Mouse (Mus musculus) hindbrain, embryonic 11.5 days (tissue): ENCODE data around the gene Lhb. TPM values are rescaled to one million over a fixed set of nuclear protein-coding genes. Genes with fewer than 3 reads are reported as not detected.

Experiments used
- ATAC-seq: fragments of 200-750 bp; cut with Nextera tagmentation; 2 replicates; pipeline ENCODE4 v1.8.0; 2017; ENCODE audit warnings: mild to moderate bottlenecking, moderate TSS enrichment, moderate library complexity; ENCODE audit not compliant: low FRiP score
- DNase-seq: peaks from one replicate; pipeline ENCODE4 v3.0.0-alpha.2; 2015; ENCODE audit warnings: low spot score
- H3K27ac ChIP-seq: fragments of 300-500 bp; sonication (generic); 2 replicates; pipeline ENCODE4 v1.5.1; 2014; ENCODE audit warnings: mild to moderate bottlenecking, low read depth, low read length
- H3K27me3 ChIP-seq: fragments of 300-500 bp; sonication (generic); 2 replicates; pipeline ENCODE4 v1.6.1; 2014; ENCODE audit warnings: mild to moderate bottlenecking, low read length, moderate library complexity, mixed read lengths; ENCODE audit not compliant: control insufficient read depth, insufficient read depth
- H3K36me3 ChIP-seq: fragments of 300-500 bp; sonication (generic); 2 replicates; pipeline ENCODE4 v1.6.1; 2014; ENCODE audit warnings: mild to moderate bottlenecking, low read length, moderate library complexity, mixed read lengths; ENCODE audit not compliant: control insufficient read depth, insufficient read depth
- H3K4me1 ChIP-seq: fragments of 300-500 bp; sonication (generic); replicated peaks from 2 replicates; pipeline ENCODE4 v1.6.1; 2014; ENCODE audit warnings: low read length, mixed read lengths; ENCODE audit not compliant: control insufficient read depth, insufficient read depth
- H3K4me2 ChIP-seq: fragments of 300-500 bp; sonication (generic); replicated peaks from 2 replicates; pipeline ENCODE4 v1.6.1; 2014; ENCODE audit warnings: mild to moderate bottlenecking, low read depth, low read length
- H3K4me3 ChIP-seq: fragments of 300-500 bp; sonication (generic); 2 replicates; pipeline ENCODE4 v1.5.1; 2014; ENCODE audit warnings: low read depth, low read length
- H3K9ac ChIP-seq: fragments of 300-500 bp; sonication (generic); 2 replicates; pipeline ENCODE4 v1.6.1; 2014; ENCODE audit warnings: low read depth, low read length
- H3K9me3 ChIP-seq: fragments of 300-500 bp; sonication (generic); 2 replicates; pipeline ENCODE4 v1.6.1; 2016; ENCODE audit warnings: low read length; ENCODE audit not compliant: control insufficient read depth
- WGBS: fragments of 180-500 bp; shearing (Covaris S2); extraction: QIAGEN DNeasy Blood & Tissue Kit; methylation state at CpG from one replicate; pipeline ENCODE4 v1.1.7; 2014; 5-methylcytosine and 5-hydroxymethylcytosine counted together
- polyA plus RNA-seq: library from polyadenylated mRNA; unstranded; fragments of >200 nt; fragmentation: Nextera tagmentation; extraction: Ambion mirVana; gene quantifications from 2 replicates; pipeline ENCODE4 v1.2.1, GENCODE M21; 2014

The Lhb gene
- polyA plus RNA-seq, 1 experiment from 2014 or later: not detected

DNA sequence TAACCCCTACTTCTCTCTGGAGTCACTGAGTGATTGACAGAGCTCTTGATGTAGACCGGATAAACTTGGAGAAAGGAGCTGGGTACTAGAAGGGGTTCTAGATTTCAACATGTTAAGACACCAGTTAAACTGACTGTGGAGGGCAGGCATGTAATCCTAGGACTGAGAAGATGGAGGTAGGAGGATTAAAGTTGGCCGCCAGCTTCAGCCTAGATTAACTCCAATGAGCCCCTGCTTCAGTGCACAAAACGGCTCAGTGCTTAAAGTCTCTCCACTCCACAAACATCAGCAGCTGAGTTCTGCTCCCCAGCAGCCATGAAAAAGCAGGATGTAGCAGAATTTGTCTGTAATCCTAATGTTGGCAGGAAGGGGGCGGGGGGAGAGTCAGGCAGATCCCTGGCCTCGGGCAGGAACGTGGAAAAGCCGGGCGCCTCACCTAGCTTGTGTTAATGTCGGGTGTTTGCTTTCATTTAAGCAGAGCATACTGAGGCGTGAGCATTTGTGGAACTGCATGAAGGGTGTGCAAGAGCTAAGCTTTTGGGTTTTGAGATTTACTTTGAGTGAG lies 19.0 kb upstream of the Lhb start:
- WGBS: 82% methylated on average over 10 of the region's 10 CpGs
- H3K4me2 ChIP-seq: no peak overlapping the region
- no peak overlapping the region for H3K4me3 ChIP-seq
- H3K27me3 ChIP-seq: peaks cover 16% of the 10 kb centered on the region
- ATAC-seq: no peak
- H3K9ac ChIP-seq: no peak overlapping the region
- DNase-seq: no peak
- H3K9me3 ChIP-seq: no peaks in the 10 kb centered on the region
- H3K36me3 ChIP-seq: no peaks in the 10 kb centered on the region
- no peaks in the 10 kb centered on the region; the same call in none of the 2 replicates for H3K4me1 ChIP-seq
- H3K27ac ChIP-seq: no peak overlapping the region

DNA sequence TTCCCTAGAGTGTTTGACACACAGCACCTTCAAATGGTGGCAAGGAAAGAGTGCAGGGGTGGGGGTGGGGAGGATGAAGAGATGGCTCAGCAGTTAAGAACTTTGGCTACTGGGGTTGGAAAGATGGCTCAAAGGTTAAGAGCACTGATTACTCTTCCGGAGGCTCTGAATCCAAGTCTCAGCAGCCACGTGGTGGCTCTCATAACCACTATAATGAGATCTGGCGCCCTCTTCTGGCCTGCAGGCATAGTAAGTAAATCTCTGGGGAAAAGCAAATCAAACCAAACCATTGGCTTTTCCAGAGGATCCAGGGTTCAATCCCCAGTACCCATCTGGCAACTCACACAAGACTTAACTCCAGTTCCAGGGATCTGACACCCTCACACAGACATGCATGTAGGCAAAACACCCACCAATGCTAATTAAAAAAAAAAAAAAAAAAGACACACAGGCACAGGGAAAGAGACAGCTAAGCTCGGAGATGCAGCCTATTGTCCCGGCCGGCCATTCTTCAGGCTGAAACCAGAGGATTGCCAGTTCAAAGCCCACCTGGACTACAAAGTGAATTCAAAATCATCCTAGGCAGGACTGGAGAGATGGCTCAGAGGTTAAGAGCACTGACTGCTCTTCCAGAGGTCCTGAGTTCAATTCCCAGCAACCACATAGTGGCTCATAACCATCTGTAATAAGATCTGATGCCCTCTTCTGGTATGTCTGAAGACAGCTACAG lies 16.9 kb upstream of the Lhb start:
- Histone ChIP-seq H3K27ac (no peak overlapping the region), H3K9ac (no peak overlapping the region), H3K4me3 (no peak overlapping the region), H3K9me3 (no peaks in the 10 kb centered on the region), H3K27me3 (peaks cover 37% of the 10 kb centered on the region), H3K4me2 (no peak overlapping the region), H3K4me1 (no peaks in the 10 kb centered on the region; the same call in none of the 2 replicates), H3K36me3 (no peaks in the 10 kb centered on the region)
- DNase-seq (peak; percentile 78), ATAC-seq (no peak)
- WGBS: 44% methylated on average over 6 of the region's 6 CpGs

DNA sequence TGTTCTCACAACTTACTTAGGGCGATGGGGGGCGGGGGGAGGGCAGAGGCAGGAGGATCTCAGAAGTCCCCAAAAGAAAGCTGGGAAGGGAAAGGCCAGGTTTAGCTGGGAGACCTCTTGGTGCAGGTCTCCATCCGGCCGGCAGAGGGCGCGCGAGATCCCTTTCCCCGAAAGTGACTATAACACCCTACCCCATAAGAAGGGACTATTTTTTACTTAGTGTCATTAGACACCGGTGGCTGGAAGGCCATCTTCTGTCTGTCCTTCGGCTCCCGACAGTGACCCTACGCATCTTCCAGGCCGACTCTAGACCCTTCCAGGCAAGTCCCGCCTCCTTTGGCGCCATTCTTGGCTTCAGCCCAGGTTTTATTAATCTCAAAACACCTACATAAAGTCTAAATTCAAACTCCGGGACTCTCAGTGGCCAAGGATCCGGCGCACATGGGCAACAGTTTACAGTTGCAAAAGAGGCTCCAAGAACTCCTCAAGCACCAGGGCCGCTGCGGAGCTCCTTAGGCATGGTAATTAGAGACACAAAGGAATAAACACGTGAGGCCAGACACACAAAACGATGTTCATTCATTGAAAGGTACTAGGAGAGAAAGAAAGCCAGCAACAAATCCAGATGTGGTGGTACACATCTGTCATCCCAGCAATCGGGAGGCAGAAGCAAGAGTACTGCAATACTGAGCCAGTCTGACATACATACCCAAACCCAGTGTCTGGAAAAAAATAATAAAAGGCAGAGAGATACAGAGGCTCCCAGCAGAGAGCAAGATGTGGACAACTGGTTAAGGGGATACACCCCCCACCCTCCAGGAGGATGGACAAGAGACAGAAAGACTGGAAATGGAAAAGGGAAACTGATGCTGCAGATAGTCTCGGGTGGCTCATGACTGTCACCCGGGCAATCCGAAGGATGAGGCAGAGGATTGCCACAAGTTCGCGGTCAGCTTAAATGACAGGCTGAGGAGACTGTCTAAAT lies 15.2 kb upstream of the Lhb start, which contains the start of gene Kcna7:
Kcna7 (plus strand) TSS at position 563 of the 985 bp plus-strand sequence.
- no peaks in the 10 kb centered on the region; the same call in none of the 2 replicates for H3K4me1 ChIP-seq
- peak within 1 kb of the TSS; percentile 39 for H3K4me2 ChIP-seq
- H3K36me3 ChIP-seq: no peaks in the 10 kb centered on the region
- H3K4me3 ChIP-seq: peak within 1 kb of the TSS; percentile 27
- peaks cover 50% of the 10 kb centered on the region for H3K27me3 ChIP-seq
- WGBS: 11% methylated on average over 28 of the region's 28 CpGs
- no peaks in the 10 kb centered on the region for H3K9me3 ChIP-seq
- peak; percentile 71 for DNase-seq
- H3K27ac ChIP-seq: no peak within 1 kb of the TSS
- no peak for ATAC-seq
- no peak within 1 kb of the TSS; the same call in 1 of the 2 replicates for H3K9ac ChIP-seq

DNA sequence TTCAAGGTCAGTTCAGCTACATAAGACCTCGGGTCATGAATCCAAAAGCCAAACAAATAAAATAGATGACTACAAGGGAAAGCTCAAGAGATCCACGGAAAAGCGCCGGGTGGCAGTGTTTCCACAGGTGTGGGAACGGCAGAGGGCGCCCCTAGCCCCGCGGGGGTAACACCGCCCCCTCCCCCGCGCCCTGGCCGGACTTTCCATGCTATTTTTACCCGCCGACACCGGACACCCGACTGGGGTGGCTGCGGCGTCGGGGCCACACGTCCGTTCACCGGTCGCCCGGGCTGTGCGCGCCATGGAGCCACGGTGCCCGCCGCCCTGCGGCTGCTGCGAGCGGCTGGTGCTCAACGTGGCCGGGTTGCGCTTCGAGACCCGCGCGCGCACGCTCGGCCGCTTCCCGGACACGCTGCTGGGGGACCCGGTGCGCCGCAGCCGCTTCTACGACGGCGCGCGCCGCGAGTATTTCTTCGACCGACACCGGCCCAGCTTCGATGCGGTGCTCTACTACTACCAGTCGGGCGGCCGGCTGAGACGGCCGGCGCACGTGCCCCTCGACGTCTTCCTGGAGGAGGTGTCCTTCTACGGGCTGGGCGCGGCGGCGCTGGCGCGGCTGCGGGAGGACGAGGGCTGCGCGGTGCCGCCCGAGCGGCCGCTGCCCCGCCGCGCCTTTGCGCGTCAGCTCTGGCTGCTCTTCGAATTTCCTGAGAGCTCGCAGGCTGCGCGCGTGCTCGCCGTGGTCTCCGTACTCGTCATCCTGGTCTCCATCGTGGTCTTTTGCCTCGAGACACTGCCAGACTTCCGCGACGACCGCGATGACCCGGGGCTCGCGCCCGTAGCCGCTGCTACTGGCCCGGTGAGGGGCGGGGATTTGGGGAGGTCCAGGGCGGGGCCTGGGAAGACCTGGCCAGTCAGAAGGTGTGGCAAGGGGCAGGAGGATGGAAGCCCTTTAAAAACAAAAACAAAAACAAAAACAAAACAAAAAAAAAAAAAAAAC lies 14.2 kb upstream of the Lhb start:
- ATAC-seq: no peak
- H3K9ac ChIP-seq: no peak overlapping the region
- WGBS: 2% methylated on average over 99 of the region's 114 CpGs

DNA sequence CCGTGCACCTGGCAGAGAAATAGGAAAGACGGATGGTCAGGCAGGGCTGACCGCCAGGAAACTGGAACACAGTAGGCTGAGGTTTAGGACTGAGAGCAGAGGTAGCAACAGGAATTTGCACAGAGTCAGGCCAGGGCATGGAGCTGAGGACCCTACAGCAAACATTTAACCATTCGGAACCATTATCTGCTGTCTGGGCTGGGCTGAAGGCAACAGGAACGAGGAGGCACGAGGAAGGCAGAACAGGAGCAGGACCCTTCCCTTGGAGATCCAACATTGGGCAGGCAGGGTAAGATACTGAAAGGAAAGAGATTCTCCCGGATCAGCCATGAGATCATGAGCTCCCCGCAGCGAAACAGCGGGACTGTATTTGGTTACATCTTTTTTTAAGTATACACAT lies 12.8 kb upstream of the Lhb start:
- Histone ChIP-seq H3K4me2 (no peak overlapping the region), H3K4me1 (no peaks in the 10 kb centered on the region; the same call in none of the 2 replicates), H3K27ac (no peak overlapping the region), H3K9ac (no peak overlapping the region), H3K4me3 (no peak overlapping the region), H3K9me3 (no peaks in the 10 kb centered on the region), H3K27me3 (peaks cover 69% of the 10 kb centered on the region), H3K36me3 (no peaks in the 10 kb centered on the region)
- DNase-seq (no peak), ATAC-seq (no peak)
- 77% methylated on average over 10 of the region's 10 CpGs for WGBS

More for the DNA sequence above, 14.2 kb upstream of the Lhb start:
- Histone ChIP-seq H3K36me3 (no peaks in the 10 kb centered on the region), H3K4me3 (peak overlapping the region; percentile 27), H3K27me3 (peaks cover 60% of the 10 kb centered on the region), H3K4me2 (peak overlapping the region; percentile 39), H3K9me3 (no peaks in the 10 kb centered on the region), H3K4me1 (no peaks in the 10 kb centered on the region; the same call in none of the 2 replicates), H3K27ac (no peak overlapping the region)
- DNase-seq: peak; percentile 49

DNA sequence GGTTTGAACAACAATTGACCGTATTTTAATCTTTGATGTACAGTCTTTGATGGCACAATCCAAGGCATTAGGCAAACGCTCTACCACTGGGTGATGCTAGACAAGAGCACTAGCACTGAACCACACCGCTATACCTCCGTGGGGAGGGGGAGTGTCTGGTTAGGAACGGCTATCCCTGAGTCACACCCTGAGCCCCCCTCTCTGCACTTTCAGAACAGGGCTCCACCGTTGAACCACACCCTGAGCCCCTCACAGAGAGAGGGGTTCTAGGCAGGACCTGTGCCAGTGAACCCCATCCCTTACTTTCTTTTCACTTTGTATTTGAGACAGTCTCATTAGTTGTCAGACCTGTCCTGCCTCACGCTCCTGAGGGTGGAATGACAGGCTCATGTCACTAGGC lies 12.3 kb upstream of the Lhb start:
- DNase-seq: no peak
- WGBS: 78% methylated on average over 7 of the region's 7 CpGs
- Histone ChIP-seq H3K9me3 (no peaks in the 10 kb centered on the region), H3K4me3 (no peak overlapping the region), H3K4me2 (no peak overlapping the region), H3K27ac (no peak overlapping the region), H3K9ac (no peak overlapping the region), H3K36me3 (no peaks in the 10 kb centered on the region), H3K4me1 (no peaks in the 10 kb centered on the region; the same call in none of the 2 replicates), H3K27me3 (peaks cover 74% of the 10 kb centered on the region)
- ATAC-seq: no peak

DNA sequence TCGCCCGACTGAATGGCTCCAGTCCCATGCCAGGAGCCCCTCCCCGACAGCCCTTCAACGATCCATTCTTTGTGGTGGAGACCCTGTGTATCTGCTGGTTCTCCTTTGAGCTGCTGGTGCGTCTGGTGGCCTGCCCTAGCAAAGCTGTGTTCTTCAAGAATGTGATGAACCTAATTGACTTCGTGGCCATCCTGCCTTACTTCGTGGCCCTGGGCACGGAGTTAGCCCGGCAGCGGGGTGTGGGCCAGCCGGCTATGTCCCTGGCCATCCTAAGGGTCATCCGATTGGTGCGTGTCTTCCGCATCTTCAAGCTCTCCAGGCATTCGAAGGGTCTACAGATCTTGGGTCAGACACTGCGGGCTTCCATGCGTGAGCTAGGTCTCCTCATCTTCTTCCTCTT lies 11.7 kb upstream of the Lhb start:
- no peaks in the 10 kb centered on the region for H3K9me3 ChIP-seq
- no peak overlapping the region for H3K4me2 ChIP-seq
- no peak overlapping the region for H3K4me3 ChIP-seq
- ATAC-seq (no peak), DNase-seq (no peak)
- no peak overlapping the region for H3K27ac ChIP-seq
- WGBS: 90% methylated on average over 17 of the region's 17 CpGs
- H3K9ac ChIP-seq: no peak overlapping the region
- peaks cover 80% of the 10 kb centered on the region for H3K27me3 ChIP-seq
- no peaks in the 10 kb centered on the region; the same call in none of the 2 replicates for H3K4me1 ChIP-seq
- no peaks in the 10 kb centered on the region for H3K36me3 ChIP-seq
